Mouse (Mus musculus): Measurements from ENCODE around the gene Gns.

GRCm38 (mm10) chr10:121379387-121379786 is 14.5 kb downstream of the Gns start:
- TF ChIP-seq CTCF (IDR thresholded peaks at IDR 0.05; ENCODE audit: low read depth) (peak; percentile 44), EP300 (IDR thresholded peaks at IDR 0.05; ENCODE audit: low read depth) (no peak)

Measured in liver, embryonic 14.5 days (tissue).